Mouse (Mus musculus): Measurements from ENCODE around the gene Ssxb3. TPM values are rescaled to one million over a fixed set of nuclear protein-coding genes. Genes with fewer than 3 reads are reported as not detected.

Ssxb3 gene
- not detected in 2 replicates for polyA plus RNA-seq (2021; fragmentation: Nextera tagmentation)
- long read RNA-seq, experiment 1 = 0 reads
- long read RNA-seq, experiment 2 = 0 reads

DNA sequence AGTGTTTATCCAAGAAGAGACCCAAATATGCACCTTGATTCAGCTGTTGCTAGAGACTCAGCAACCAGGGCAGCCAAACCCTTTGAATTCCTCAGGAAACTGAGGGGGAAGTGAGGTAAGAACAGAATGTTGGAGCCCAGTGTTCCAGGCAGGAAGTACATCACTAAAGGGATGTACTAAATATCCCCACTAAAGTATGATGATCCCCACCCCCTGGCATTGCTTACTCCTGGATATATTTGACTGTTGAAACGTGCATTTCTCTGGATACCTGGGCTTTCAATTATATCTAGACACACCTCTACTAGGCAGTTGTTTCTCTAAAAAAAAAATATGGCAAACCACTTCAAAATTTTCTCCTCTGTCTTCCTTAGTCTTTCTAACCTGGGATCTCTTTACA, at the start of gene Ssxb3:
Gene Ssxb3, minus strand, starts transcription at position 101 of the 400 bp plus-strand sequence.

DNA sequence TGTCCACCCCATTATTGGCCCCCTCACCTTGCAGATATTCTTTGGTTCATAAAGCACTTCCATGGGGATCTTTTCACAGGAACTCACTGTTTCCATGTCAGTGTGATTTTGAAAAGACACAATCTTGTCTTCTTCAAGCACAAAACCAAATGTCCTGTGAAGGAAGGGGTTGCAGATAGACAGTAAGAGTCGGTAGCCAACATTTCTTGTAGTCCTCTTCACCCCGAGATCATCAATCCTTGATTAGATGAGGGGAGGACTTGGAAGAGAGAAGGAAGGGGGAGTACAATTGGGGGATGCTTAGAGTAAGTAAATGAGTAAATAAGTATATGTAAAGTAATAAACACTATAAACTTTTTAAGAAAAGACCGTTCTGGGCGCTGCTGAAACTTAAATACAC, 43.5 kb downstream of the Ssxb3 start, which contains the start of gene Ssxb6:
Gene Ssxb6, minus strand, starts transcription at position 101 of the 400 bp plus-strand sequence.

Other genes starting within 250 kb of the Ssxb3 start
- gene Ssxb9, start 224.8 kb downstream of the Ssxb3 start, polyA plus RNA-seq (2021; fragmentation: Nextera tagmentation) = not detected in 2 replicates
- gene Ssxb1, start 178.5 kb downstream of the Ssxb3 start, polyA plus RNA-seq (2021; fragmentation: Nextera tagmentation) = not detected in 2 replicates
- not detected in 2 replicates for gene Ssxb2, start 130.1 kb downstream of the Ssxb3 start, polyA plus RNA-seq (2021; fragmentation: Nextera tagmentation)
- gene Gm14459, start 66.9 kb downstream of the Ssxb3 start, polyA plus RNA-seq (2021; fragmentation: Nextera tagmentation) = not detected in 2 replicates
- gene Ssxb6, start 43.6 kb downstream of the Ssxb3 start, polyA plus RNA-seq (2021; fragmentation: Nextera tagmentation) = not detected in 2 replicates
- not detected in 2 replicates for gene Ssxb8, start 99.0 kb upstream of the Ssxb3 start, polyA plus RNA-seq (2021; fragmentation: Nextera tagmentation)
- gene Ssx9, start 156.6 kb upstream of the Ssxb3 start, polyA plus RNA-seq (2021; fragmentation: Nextera tagmentation) = not detected in 2 replicates
- gene Ssxb5, start 211.9 kb upstream of the Ssxb3 start, polyA plus RNA-seq (2021; fragmentation: Nextera tagmentation) = not detected in 2 replicates